Mouse (Mus musculus) heart, embryonic 11.5 days (tissue): ENCODE data around the gene Gm13119. TPM values are rescaled to one million over a fixed set of nuclear protein-coding genes. Genes with fewer than 3 reads are reported as not detected.

Experiments used
- ATAC-seq: fragments of 200-750 bp; cut with Nextera tagmentation; replicated peaks from 2 replicates; pipeline ENCODE4 v1.8.0; 2017; ENCODE audit warnings: moderate library complexity; ENCODE audit not compliant: insufficient number of reproducible peaks, low FRiP score, low TSS enrichment
- H3K27ac ChIP-seq: fragments of 300-500 bp; sonication (generic); 2 replicates; pipeline ENCODE4 v1.5.1; 2014; ENCODE audit warnings: mild to moderate bottlenecking, low read depth, low read length
- H3K27me3 ChIP-seq: fragments of 300-500 bp; sonication (generic); 2 replicates; pipeline ENCODE4 v1.6.1; 2014; ENCODE audit warnings: mild to moderate bottlenecking, low read length, mixed read lengths; ENCODE audit not compliant: control insufficient read depth, insufficient read depth
- H3K36me3 ChIP-seq: fragments of 300-500 bp; sonication (generic); 2 replicates; pipeline ENCODE4 v1.6.1; 2014; ENCODE audit warnings: mild to moderate bottlenecking, low read length, moderate library complexity, mixed read lengths; ENCODE audit not compliant: control insufficient read depth, insufficient read depth
- H3K4me1 ChIP-seq: fragments of 300-500 bp; sonication (generic); 2 replicates; pipeline ENCODE4 v1.6.1; 2014; ENCODE audit warnings: low read length; ENCODE audit not compliant: control insufficient read depth, insufficient read depth
- H3K4me2 ChIP-seq: fragments of 300-500 bp; sonication (generic); 2 replicates; pipeline ENCODE4 v1.6.1; 2014; ENCODE audit warnings: mild to moderate bottlenecking, moderate library complexity
- H3K4me3 ChIP-seq: fragments of 300-500 bp; sonication (generic); 2 replicates; pipeline ENCODE4 v1.5.1; 2014; ENCODE audit warnings: low read depth, low read length
- H3K9ac ChIP-seq: fragments of 300-500 bp; sonication (generic); 2 replicates; pipeline ENCODE4 v1.6.1; 2014; ENCODE audit warnings: mild to moderate bottlenecking, low read depth, low read length, moderate library complexity
- H3K9me3 ChIP-seq: fragments of 300-500 bp; sonication (generic); replicated peaks from 2 replicates; pipeline ENCODE4 v1.6.1; 2016; ENCODE audit warnings: low read length; ENCODE audit not compliant: control insufficient read depth
- WGBS: fragments of 180-500 bp; shearing (Covaris S2); extraction: QIAGEN DNeasy Blood & Tissue Kit; methylation state at CpG from one replicate; pipeline ENCODE4 v1.1.7; 2014; ENCODE audit not compliant: insufficient replicate concordance; 5-methylcytosine and 5-hydroxymethylcytosine counted together
- polyA plus RNA-seq: library from polyadenylated mRNA; unstranded; fragments of >200 nt; fragmentation: Nextera tagmentation; extraction: Ambion mirVana; gene quantifications from 2 replicates; pipeline ENCODE4 v1.2.1, GENCODE M21; 2014

Gm13119 gene
- polyA plus RNA-seq, 1 experiment from 2014 or later, result not detected

- ATAC-seq, result no peak
- Histone ChIP-seq H3K27me3 (no peaks in the 10 kb centered on the region), H3K4me1 (no peaks in the 10 kb centered on the region), H3K4me2 (no peak overlapping the region), H3K4me3 (no peak overlapping the region), H3K36me3 (no peaks in the 10 kb centered on the region), H3K27ac (no peak overlapping the region), H3K9me3 (no peaks in the 10 kb centered on the region), H3K9ac (no peak overlapping the region)
- 53% methylated on average over 3 of the region's 3 CpGs for WGBS
These were observed 48.5 kb downstream of the Gm13119 start for GRCm38 (mm10) chr4:144406261-144406660.

- no peak within 1 kb of the TSS for H3K9ac ChIP-seq
These were observed 50.5 kb downstream of the Gm13119 start, which contains the start of gene Pramef12 for GRCm38 (mm10) chr4:144408290-144408689. Gene Pramef12, minus strand, starts transcription at chr4:144408464.

More at GRCm38 (mm10) chr4:144408290-144408689, 50.5 kb downstream of the Gm13119 start, which contains the start of gene Pramef12:
- no peak for ATAC-seq
- H3K27me3 ChIP-seq, result no peaks in the 10 kb centered on the region
- H3K4me2 ChIP-seq, result no peak within 1 kb of the TSS
- H3K4me1 ChIP-seq, result no peaks in the 10 kb centered on the region
- no peaks in the 10 kb centered on the region for H3K9me3 ChIP-seq
- no peak within 1 kb of the TSS for H3K27ac ChIP-seq
- H3K4me3 ChIP-seq, result no peak within 1 kb of the TSS
- WGBS, result 57% methylated on average over 9 of the region's 9 CpGs
- H3K36me3 ChIP-seq, result no peaks in the 10 kb centered on the region

Other genes starting within 250 kb of the Gm13119 start
- gene Oog3, start 195.3 kb upstream of the Gm13119 start, polyA plus RNA-seq, result not detected in 2 replicates
- gene Oog2, start 167.2 kb upstream of the Gm13119 start, polyA plus RNA-seq, result not detected in 2 replicates
- not detected in 2 replicates for gene C87977, start 144.6 kb upstream of the Gm13119 start, polyA plus RNA-seq
- not detected in 2 replicates for gene Pramel5, start 77.5 kb upstream of the Gm13119 start, polyA plus RNA-seq
- gene Gm13128, start 27.7 kb upstream of the Gm13119 start, polyA plus RNA-seq, result not detected in 2 replicates
- gene Pramef20, start 20.0 kb downstream of the Gm13119 start, polyA plus RNA-seq, result not detected in 2 replicates
- gene Pramef12, start 50.5 kb downstream of the Gm13119 start, polyA plus RNA-seq, result not detected in 2 replicates
- not detected in 2 replicates for gene 1700012P22Rik, start 80.8 kb downstream of the Gm13119 start, polyA plus RNA-seq
- gene Gm9944, start 95.4 kb downstream of the Gm13119 start, polyA plus RNA-seq, result not detected in 2 replicates
- not detected in 2 replicates for gene Aadacl3, start 105.8 kb downstream of the Gm13119 start, polyA plus RNA-seq
- gene 9430007A20Rik, start 161.9 kb downstream of the Gm13119 start, polyA plus RNA-seq, result not detected in 2 replicates
- not detected in 2 replicates for gene Gm13124, start 207.2 kb downstream of the Gm13119 start, polyA plus RNA-seq